Mouse (Mus musculus): ENCODE results near the gene Slc35e4. TPM values are rescaled to one million over a fixed set of nuclear protein-coding genes. Genes with fewer than 3 reads are reported as not detected.
A peak's percentile ranks its signal among the peaks of the same experiment; 100 is the strongest.

The Slc35e4 gene
- polyA plus RNA-seq, 1 experiment from 2014 or later: 19.4 TPM

DNA sequence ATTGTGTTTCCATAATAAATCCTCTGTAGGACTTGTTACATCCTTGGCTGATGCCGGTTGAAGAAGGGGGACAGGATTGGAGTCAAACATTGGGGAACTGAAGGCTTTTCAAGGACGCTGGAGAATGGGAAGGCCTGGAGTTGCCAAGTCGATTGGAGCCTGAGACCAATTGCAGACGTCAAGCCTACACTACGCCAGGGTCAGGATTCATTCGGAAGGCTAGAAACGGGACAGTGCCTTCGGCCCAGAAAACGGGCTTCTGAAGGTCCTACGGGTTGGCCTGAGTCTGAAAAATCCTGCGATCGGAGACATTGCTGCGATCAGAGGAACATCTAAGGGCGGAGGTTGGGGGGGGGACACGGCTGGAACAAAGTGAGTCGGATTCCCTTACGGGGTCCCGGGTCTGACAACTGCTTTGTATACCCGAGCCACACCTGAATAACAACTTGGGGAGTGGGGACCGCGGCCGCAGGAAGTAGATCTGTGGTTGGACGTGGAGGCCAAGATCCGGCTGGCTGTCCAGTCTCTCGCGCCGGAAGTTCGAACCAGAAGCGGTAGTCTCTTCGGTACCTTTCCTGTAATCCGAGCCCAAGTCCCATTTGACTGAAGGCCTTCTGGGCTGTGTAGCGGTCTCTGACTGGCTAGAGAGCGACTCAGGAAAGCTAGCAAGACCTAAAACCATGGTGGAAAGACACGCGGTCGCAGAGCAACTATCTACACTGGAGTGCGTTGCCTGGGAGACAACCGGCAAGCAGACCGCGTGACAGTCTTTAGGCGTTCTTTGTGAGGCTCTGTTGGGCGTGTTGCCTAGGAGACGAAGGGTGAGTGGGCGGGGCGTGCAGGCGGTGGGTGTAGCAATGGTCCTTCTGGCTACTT is 19.8 kb downstream of the Slc35e4 start, which contains the start of the genes 4921536K21Rik and Dusp18:
Gene 4921536K21Rik (minus strand): TSS at position 693 of the 876 bp plus-strand sequence.
Gene Dusp18 (plus strand): TSS at position 835 of the 876 bp plus-strand sequence.
- H3K4me1 ChIP-seq: peaks cover 13% of the 10 kb centered on the region
- no peaks in the 10 kb centered on the region for H3K9me3 ChIP-seq
- peak; percentile 99 for ATAC-seq (replicated peaks)
- peak within 1 kb of the TSS; percentile 72 for H3K4me2 ChIP-seq
- H3K27me3 ChIP-seq (replicated peaks): no peaks in the 10 kb centered on the region
- H3K9ac ChIP-seq: peak within 1 kb of the TSS; percentile 54
- H3K36me3 ChIP-seq (replicated peaks): peaks cover 14% of the 10 kb centered on the region; the same call in 1 of the 2 replicates
- H3K27ac ChIP-seq: peak within 1 kb of the TSS; percentile 84
- 3% methylated on average over 46 of the region's 46 CpGs for WGBS
- H3K4me3 ChIP-seq: peak within 1 kb of the TSS; percentile 50

DNA sequence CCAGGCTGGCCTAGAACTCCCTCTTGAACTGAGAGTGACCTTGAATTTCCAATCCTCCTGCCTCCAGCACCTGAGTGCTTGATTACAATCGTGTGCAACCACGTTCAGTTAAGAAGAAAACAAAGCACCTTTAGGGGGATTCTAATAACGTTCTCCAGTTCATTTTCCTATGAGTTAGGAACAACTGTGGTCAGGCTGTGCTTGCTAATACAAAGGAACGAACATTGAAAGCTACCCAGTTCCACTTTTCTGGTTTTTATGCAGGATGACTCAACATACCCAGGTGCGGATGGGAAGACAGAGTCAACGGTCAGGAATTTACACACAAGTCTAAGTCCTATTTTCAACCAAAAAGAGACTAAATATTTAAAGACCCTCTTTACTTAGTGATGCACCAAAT is 20.5 kb downstream of the Slc35e4 start:
- no peak overlapping the region for H3K9ac ChIP-seq
- H3K36me3 ChIP-seq (replicated peaks): peaks cover 14% of the 10 kb centered on the region; the same call in 1 of the 2 replicates
- H3K9me3 ChIP-seq: no peaks in the 10 kb centered on the region
- peak overlapping the region; percentile 72 for H3K4me2 ChIP-seq
- H3K27me3 ChIP-seq (replicated peaks): no peaks in the 10 kb centered on the region
- no peak overlapping the region for H3K27ac ChIP-seq
- 0 out of 2 replicates have a peak overlapping the region, but pooled peaks have one; percentile 50 for H3K4me3 ChIP-seq
- peaks cover 13% of the 10 kb centered on the region for H3K4me1 ChIP-seq
- WGBS: 82% methylated on average over 6 of the region's 6 CpGs
- ATAC-seq (replicated peaks): no peak

DNA sequence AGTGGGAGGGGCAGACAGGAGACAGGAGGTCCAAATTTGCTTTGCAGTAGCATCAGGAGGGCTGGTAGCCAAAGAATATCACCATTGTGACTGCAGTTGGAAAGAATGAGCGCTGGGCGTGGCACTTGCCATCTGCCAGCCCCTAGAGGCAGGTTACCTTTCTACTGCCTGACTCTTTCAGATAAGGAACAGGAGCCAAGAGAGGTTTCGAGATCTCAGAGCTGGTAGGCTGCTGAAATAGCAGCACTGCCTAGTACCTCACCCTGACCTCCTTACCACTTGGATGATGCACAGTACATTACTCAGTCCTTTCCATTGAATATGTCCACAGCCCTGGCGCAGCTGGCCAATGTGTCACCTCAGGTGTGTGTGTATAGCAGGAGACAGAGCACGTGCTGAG is 27.1 kb downstream of the Slc35e4 start:
- no peak overlapping the region for H3K4me3 ChIP-seq
- H3K9me3 ChIP-seq: no peaks in the 10 kb centered on the region
- no peak overlapping the region for H3K27ac ChIP-seq
- H3K4me1 ChIP-seq: no peaks in the 10 kb centered on the region
- no peak for ATAC-seq (replicated peaks)
- no peaks in the 10 kb centered on the region for H3K36me3 ChIP-seq (replicated peaks)
- no peaks in the 10 kb centered on the region for H3K27me3 ChIP-seq (replicated peaks)
- no peak overlapping the region for H3K4me2 ChIP-seq
- WGBS: 73% methylated on average over 5 of the region's 5 CpGs
- H3K9ac ChIP-seq: no peak overlapping the region

DNA sequence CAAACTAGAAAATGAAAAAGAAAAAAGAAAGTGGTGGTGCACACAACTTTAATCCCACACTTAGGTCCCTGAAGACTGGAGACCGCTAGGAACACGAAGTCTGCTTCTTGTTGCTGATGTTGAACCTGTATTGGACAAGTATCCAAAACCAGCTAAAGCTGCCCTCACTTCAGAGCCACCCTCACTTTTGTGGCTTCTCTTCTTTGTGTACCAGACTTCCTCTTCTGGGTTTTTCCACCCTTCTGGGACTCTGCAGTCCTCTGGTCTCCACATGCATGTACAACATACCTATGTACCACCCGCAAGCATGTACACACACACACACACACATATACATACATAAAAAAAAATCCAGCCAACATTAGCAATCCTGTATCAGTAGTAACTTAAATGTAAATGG is 30.8 kb downstream of the Slc35e4 start:
- WGBS: 93% methylated on average over 3 of the region's 3 CpGs
- H3K36me3 ChIP-seq (replicated peaks): no peaks in the 10 kb centered on the region
- H3K4me2 ChIP-seq: no peak overlapping the region
- ATAC-seq (replicated peaks): no peak
- no peaks in the 10 kb centered on the region for H3K27me3 ChIP-seq (replicated peaks)
- no peaks in the 10 kb centered on the region for H3K4me1 ChIP-seq
- H3K27ac ChIP-seq: no peak overlapping the region
- H3K9me3 ChIP-seq: no peaks in the 10 kb centered on the region
- H3K4me3 ChIP-seq: no peak overlapping the region
- H3K9ac ChIP-seq: no peak overlapping the region

DNA sequence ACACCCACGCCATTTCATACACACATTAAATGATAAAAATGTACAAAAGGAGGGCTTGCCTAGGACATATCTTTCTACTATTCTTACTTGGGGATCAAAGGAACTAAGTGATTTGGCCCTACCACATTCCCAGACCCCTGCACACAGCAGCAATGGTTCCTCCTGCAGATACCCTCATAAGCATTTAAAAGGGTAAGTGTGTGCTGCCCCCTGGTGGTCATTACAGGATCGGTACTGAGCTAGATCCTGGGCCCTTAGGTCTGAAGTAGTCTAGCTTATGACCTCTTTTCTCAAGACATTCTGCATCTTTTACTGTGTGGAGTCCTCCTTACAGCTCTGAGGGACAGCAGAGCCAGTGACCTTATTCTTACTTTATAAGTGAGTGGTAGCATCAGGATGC is 34.6 kb downstream of the Slc35e4 start:
- WGBS: 30% methylated on average over 2 of the region's 2 CpGs
- Histone ChIP-seq H3K27me3 (replicated peaks) (no peaks in the 10 kb centered on the region), H3K9ac (no peak overlapping the region), H3K4me3 (no peak overlapping the region), H3K4me2 (no peak overlapping the region), H3K4me1 (no peaks in the 10 kb centered on the region), H3K27ac (no peak overlapping the region), H3K9me3 (no peaks in the 10 kb centered on the region), H3K36me3 (replicated peaks) (no peaks in the 10 kb centered on the region)
- no peak for ATAC-seq (replicated peaks)

DNA sequence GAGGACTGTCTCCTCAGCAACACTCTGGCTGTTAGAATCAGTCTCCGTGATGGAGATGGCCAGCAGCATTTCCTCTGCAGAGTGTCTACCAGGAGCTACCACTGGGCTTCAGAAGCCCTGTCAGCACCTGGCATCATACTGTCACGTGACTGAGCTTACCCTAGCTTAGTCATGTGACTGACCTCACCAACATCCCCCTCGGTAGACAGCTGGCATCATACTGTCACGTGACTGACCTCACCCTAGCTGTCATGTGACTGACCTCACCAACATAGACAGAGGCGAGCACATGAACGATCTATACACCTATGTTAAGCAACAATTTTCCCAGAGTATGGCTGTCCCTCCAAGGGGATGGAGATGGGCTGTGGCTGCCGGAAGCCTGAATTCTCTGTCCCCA is 35.8 kb downstream of the Slc35e4 start:
- Histone ChIP-seq H3K4me2 (no peak overlapping the region), H3K27me3 (replicated peaks) (no peaks in the 10 kb centered on the region), H3K27ac (no peak overlapping the region), H3K9me3 (no peaks in the 10 kb centered on the region), H3K4me3 (no peak overlapping the region), H3K36me3 (replicated peaks) (no peaks in the 10 kb centered on the region), H3K4me1 (no peaks in the 10 kb centered on the region), H3K9ac (no peak overlapping the region)
- ATAC-seq (replicated peaks): no peak
- WGBS: 74% methylated on average over 7 of the region's 7 CpGs

DNA sequence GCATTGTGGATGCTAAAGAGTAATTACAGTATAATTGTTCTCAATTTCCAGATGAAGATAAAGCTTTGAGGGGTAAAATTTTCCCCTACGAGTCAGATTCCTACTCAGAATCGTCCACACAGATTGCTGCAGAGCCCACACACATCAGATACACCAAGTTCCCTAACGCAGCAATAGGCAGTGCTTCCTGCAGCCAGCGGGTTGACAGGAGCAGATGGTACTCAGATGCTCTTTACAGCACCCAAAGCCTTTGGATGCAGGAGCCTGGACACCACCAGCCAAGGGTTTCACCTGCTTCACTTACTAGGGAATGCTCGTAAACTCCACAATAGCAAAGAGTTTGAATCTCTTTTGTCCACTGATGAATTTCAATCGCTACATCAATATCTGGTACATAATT is 38.0 kb downstream of the Slc35e4 start:
- no peak for ATAC-seq (replicated peaks)
- H3K9me3 ChIP-seq: no peaks in the 10 kb centered on the region
- H3K4me3 ChIP-seq: no peak overlapping the region
- H3K27ac ChIP-seq: no peak overlapping the region
- H3K4me2 ChIP-seq: no peak overlapping the region
- WGBS: 83% methylated on average over 6 of the region's 6 CpGs
- no peak overlapping the region for H3K9ac ChIP-seq
- no peaks in the 10 kb centered on the region for H3K36me3 ChIP-seq (replicated peaks)
- no peaks in the 10 kb centered on the region for H3K4me1 ChIP-seq
- H3K27me3 ChIP-seq (replicated peaks): no peaks in the 10 kb centered on the region

DNA sequence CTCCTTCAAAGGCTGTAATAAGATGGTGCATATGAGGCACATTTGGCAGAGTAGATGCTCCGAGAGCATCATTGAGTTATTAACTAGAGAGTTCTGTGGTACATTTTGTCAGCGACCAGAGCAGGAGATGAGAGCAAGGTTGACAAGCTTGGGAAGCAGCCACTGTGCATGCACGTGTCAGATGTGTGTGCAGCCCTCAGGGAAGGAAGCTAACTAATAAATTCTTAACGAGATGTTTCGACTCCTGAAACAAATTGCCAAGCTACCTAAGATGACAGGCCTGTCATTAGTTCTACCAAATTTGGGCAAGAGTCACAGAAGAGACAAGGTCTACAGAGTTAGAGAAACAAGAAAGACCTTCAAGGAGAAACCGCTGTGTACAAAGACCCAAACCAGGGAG is 50.1 kb downstream of the Slc35e4 start:
- H3K4me1 ChIP-seq: peaks cover 15% of the 10 kb centered on the region
- H3K36me3 ChIP-seq (replicated peaks): no peaks in the 10 kb centered on the region
- H3K4me3 ChIP-seq: peak overlapping the region; percentile 53
- H3K27me3 ChIP-seq (replicated peaks): peaks cover 5% of the 10 kb centered on the region; the same call in 1 of the 2 replicates
- H3K27ac ChIP-seq: no peak overlapping the region
- H3K9ac ChIP-seq: peak overlapping the region; percentile 57; the same call in 1 of the 2 replicates
- no peaks in the 10 kb centered on the region for H3K9me3 ChIP-seq
- 31% methylated on average over 6 of the region's 6 CpGs for WGBS
- peak overlapping the region; percentile 80 for H3K4me2 ChIP-seq
- peak; percentile 69 for ATAC-seq (replicated peaks)

DNA sequence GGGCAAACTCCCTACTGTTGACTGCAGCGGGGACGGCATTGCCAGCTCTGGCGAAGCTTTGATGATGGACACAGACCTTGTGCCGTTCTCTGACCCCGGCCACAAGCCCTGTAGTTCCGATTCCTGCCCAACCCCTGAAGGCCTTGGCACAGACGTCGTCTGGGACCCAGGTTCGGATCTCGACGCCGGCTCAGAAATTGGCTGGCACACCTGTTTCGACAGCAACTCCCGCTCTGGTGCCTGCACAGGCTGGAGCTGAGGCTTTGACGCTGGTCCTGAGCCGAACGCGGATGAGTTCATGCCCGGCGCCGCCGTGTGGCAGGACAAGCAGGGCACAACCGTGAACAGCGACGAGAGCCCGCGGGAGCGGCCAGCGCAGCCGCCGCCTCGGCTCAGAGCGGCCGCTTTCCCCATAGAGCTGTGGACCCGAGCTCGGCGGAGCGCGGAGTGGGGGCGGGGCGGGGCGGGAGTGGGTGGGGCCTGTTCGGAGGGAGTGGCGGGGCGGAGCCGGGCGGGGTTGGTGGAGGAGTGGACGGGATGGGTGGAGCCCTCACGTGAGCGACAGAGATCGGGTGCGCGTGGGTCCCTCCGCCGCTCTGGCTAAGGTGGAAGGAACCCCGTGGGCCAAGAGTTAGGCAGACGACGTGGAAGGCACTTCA is 50.9 kb downstream of the Slc35e4 start, which contains the start of gene Osbp2:
Gene Osbp2 (minus strand): TSS at position 450 of the 659 bp plus-strand sequence.
- ATAC-seq (replicated peaks): peak; percentile 94
- peak within 1 kb of the TSS; percentile 80 for H3K4me2 ChIP-seq
- peaks cover 15% of the 10 kb centered on the region for H3K4me1 ChIP-seq
- 3% methylated on average over 58 of the region's 58 CpGs for WGBS
- peaks cover 5% of the 10 kb centered on the region; the same call in 1 of the 2 replicates for H3K27me3 ChIP-seq (replicated peaks)
- H3K9me3 ChIP-seq: no peaks in the 10 kb centered on the region
- no peaks in the 10 kb centered on the region for H3K36me3 ChIP-seq (replicated peaks)
- no peak within 1 kb of the TSS for H3K27ac ChIP-seq
- H3K4me3 ChIP-seq: peak within 1 kb of the TSS; percentile 53
- peak within 1 kb of the TSS; percentile 57 for H3K9ac ChIP-seq

DNA sequence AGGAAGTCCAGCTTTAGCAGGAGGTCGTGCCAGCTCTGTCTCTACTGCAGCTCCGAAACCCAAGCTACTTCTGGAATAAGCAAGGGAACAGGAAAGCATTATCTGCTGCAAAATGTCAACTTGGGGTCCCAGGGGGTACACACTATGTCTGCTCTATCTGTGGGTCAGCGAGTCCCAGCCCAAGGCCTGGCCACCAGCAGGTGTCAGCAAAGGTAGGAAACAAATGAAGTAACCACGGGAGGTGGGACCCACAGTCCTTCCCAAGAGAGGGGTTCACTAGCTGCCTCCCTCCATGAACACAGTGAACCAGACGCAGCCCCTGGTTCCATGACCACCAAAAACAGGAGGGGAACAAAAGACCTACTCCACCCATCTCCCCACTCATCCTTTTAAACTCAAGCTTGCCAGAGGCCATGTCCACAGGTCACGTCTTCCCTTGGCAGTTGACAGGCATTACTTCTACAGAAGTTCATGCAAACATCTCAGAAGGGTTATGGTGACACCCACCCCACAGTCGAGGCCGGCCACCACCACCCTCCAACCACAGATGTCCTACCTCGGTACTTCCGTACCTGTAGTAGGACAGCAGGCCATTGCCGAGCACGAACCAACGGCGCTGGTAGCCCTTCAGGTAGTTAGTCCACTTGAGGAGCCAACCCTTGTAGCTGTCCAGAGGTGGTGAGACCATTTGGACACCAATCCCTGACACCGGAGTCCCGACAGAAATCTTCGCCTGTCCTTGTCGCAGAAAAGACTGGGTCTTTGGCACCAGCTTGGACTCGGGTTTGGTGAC is 51.6 kb downstream of the Slc35e4 start:
- Histone ChIP-seq H3K4me2 (peak overlapping the region; percentile 80), H3K27ac (no peak overlapping the region), H3K9me3 (no peaks in the 10 kb centered on the region), H3K4me3 (peak overlapping the region; percentile 53), H3K36me3 (replicated peaks) (no peaks in the 10 kb centered on the region), H3K9ac (no peak overlapping the region), H3K27me3 (replicated peaks) (peaks cover 5% of the 10 kb centered on the region; the same call in 1 of the 2 replicates), H3K4me1 (peaks cover 15% of the 10 kb centered on the region)
- WGBS: 77% methylated on average over 19 of the region's 19 CpGs
- no peak for ATAC-seq (replicated peaks)

DNA sequence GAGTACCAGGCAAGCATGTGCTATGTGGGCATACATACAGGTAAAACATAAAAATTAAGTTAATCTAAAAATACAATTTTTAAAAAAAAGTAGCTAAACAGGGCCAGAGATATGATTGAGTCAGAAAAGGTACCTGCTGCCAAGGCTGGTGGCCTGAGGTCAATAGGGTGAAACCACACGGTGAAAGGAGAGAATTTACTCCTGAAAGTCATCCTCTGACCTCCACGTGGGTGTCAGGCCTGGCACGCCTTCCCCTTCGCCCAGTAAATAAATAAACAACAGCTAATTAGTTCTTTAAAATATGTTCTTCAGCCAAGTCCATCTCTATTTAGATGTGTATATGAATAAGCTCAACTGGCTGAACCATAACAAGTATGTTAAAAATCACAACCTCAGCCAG is 54.1 kb downstream of the Slc35e4 start:
- Histone ChIP-seq H3K36me3 (replicated peaks) (no peaks in the 10 kb centered on the region), H3K4me3 (no peak overlapping the region), H3K9ac (no peak overlapping the region), H3K9me3 (no peaks in the 10 kb centered on the region), H3K4me2 (no peak overlapping the region), H3K27ac (no peak overlapping the region), H3K4me1 (peaks cover 15% of the 10 kb centered on the region), H3K27me3 (replicated peaks) (peaks cover 5% of the 10 kb centered on the region; the same call in 1 of the 2 replicates)
- WGBS: 77% methylated on average over 4 of the region's 4 CpGs
- no peak for ATAC-seq (replicated peaks)

DNA sequence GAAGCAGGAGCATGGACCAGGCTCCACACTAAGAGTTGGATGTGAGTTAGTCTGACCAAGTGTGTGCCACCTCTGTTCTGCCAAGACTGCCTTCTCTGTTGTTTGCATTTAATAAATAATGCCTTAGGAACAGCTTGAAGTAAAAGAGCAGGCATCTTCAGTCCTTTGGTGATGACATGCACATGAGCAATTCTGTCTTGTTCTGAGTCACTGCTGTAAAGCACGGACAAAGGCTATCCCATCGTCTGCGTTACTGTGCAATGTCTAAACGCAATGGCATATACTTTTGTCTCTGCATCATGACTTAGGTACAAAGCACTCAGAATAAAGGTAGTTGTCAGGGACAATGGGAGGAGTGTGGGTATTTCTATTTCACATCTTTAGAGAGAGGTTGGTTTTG is 54.7 kb downstream of the Slc35e4 start:
- no peak overlapping the region for H3K4me2 ChIP-seq
- WGBS: 93% methylated on average over 4 of the region's 4 CpGs
- H3K27ac ChIP-seq: no peak overlapping the region
- H3K4me3 ChIP-seq: no peak overlapping the region
- H3K9me3 ChIP-seq: no peaks in the 10 kb centered on the region; the same call in 1 of the 2 replicates
- no peaks in the 10 kb centered on the region for H3K36me3 ChIP-seq (replicated peaks)
- H3K9ac ChIP-seq: no peak overlapping the region
- peaks cover 5% of the 10 kb centered on the region; the same call in 1 of the 2 replicates for H3K27me3 ChIP-seq (replicated peaks)
- no peak for ATAC-seq (replicated peaks)
- peaks cover 15% of the 10 kb centered on the region for H3K4me1 ChIP-seq

Measured in midbrain, embryonic 15.5 days (tissue).